Mouse (Mus musculus): ENCODE measurements at regions not wholly inside any gene's neighbourhood (a gene's known extent, or its start where the extent isn't known, plus 50 kb on each side); places are given as distances from the start of the nearest gene placed in this dataset.
A peak's percentile ranks its signal among the peaks of the same experiment; 100 is the strongest.

DNA sequence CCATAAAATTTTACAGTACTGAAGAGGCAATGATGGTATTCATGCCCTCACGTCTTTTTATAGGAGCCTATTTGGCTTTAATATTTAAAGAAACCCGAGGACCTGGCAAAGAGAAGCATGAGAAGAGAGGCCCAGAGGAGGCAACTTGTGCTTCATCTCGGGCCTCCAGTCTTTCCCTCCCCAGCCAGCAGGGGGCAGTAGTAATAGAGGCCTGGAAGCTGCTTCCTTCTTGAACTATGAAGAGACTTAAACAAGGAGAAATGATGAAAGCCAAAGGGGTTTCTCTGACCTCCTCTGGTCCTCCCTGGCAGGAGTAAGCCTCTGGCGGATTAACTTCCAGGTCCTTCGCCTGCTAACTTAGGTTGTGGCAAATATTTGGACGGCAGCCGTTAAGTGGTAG lies 284.5 kb downstream of the Hlx start:
- TF ChIP-seq CTCF (IDR thresholded peaks at IDR 0.05; ENCODE audit: low read depth), result peak; percentile 86
- TF ChIP-seq EP300 (optimal IDR thresholded peaks at IDR 0.05), result no peak
